Mouse (Mus musculus) lung, postnatal 10 days (tissue): Measurements from ENCODE around the gene Srr.

Experiments
- DNase-seq: peaks from one replicate; pipeline ENCODE4 v3.0.0; 2021

Gene Srr

GRCm38 (mm10) chr11:74902416-74902815 lies 23.3 kb downstream of the Srr start:
- DNase-seq = no peak

- no peak for DNase-seq
Observed at GRCm38 (mm10) chr11:74901555-74901954, 24.2 kb downstream of the Srr start.

- DNase-seq = no peak
Observed at GRCm38 (mm10) chr11:74898517-74898827, 27.3 kb downstream of the Srr start.

- DNase-seq = peak; percentile 95
Observed at GRCm38 (mm10) chr11:74897678-74898516, 27.9 kb downstream of the Srr start, which contains the start of gene Tsr1. TSS of gene Tsr1 (plus strand) at chr11:74898071.

DNA sequence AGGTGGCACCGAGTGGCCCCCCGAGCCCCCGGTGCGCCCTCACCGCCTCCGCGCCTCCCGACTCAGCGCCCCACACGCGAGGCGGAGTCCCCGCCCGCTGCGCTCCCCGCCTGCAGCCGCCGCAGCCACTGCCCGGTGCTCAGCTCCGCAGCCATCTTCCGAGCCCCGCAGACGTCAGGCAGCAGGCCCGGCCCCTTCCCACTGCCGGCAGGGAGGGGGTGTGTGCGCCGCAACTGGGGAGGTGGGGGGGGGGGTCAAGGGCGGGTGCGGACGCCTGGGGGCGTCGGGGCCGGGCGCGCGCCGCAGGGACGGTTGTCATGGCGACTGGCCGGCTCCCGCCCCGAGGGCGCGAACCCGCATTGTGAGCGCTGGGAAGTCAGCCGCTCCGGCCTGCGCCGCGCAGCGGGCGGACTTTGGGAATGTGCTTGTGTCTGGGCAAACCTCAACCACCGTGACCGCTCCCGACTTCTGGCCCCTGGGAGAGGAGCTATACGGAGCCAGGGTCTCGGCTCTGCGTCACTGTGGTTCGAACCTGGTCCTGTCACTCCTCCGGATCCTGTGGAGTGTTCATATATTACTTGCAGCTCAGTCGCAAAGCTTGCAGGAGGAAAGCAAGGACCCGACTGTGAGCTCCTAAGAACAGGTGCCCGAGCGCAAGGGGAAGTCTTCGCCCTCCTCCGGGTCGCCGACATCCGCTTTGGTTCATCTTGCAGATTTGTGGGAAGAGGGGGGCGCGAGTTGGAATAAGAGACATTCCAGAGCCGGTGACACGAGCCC lies 28.7 kb downstream of the Srr start, which contains the start of gene Sgsm2:
Gene Sgsm2, minus strand, starts transcription at position 160 of the 777 bp plus-strand sequence.
- DNase-seq = peak; percentile 66

DNA sequence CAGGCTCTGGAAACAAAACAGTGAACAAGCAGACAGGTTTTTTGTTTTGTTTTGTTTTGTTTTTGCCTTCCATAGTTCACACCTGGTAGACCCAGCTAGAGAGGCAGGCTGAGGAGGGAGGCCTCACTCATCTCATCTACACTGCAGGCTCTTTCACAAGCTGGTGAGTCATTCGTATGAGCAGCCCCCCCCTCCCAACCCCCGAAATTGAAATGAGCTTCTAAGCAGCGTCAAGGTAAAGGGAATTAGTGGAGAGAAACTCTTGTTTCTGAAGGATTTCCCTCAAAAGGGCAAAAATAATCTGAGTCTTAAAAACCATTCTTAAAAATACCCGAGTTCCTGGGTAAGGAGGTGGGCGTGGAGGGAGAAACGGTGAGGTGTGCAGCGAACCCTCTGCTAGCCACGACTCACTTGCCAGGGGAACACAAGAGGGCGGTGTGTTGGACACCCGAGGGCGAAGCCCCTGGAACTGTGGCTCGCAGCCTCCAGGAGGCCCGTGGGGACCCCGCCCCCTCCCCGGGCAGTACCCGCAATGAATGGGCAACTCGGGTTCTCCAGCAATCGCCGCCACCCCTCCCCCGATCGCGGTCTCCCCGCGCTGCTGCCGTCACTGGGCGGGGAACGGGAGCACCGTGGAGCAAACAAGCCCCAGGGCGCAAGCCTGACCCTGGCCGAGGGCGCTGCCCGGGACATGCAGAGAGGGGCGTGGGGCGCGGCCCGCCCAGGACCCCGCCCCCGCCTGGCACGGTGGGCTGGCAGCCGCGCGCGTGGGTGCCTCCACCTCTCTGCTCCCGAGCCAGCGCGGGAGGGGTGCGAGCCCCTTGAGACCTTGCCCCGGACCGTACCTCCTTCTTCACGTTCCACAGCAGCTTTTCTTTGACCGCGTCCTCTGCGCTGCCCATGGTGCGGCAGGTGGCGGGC lies 29.5 kb downstream of the Srr start:
- DNase-seq = peak; percentile 76

DNA sequence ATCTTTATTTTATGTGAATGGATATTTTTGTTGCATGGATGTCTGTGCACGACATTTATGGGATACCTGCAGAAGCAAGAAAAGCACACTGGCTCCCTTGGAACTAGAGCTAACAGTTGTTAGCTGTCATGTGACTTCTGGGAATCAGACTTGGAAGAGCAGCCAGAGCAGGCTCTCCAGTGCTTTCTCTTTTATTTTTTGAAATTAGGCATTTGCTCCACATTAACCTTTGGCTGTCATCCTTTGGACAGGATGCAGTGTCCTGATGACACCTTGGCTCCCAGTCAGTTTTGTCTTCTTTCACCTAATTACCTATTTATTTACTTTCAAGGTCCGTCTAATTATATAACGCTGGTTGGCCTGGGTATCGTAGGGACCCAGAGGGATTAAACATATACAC lies 31.1 kb downstream of the Srr start:
- DNase-seq = no peak

GRCm38 (mm10) chr11:74883098-74883497 lies 42.6 kb downstream of the Srr start:
- no peak for DNase-seq

- no peak for DNase-seq
Observed at GRCm38 (mm10) chr11:74881979-74882378, 43.8 kb downstream of the Srr start.

DNA sequence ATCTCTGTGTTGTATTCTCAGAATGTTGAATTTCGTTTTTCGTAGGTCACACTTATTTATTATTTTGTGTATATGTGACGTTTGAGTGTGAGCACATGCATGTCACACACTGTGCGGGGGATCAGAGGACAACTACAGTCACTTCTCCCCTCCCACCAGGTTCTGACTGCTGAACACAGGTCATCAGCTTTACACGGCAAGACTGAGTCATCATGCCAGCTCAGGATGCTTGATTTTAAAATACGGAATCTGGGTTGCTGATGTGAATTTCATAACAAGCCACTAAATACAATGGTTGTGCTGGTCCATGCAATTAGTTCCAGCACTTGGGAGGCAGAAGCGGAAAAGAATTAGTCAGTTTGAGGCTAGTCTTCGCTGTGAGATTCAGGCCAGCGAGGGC lies 44.7 kb downstream of the Srr start:
- no peak for DNase-seq

GRCm38 (mm10) chr11:74876801-74877200 lies 48.9 kb downstream of the Srr start:
- peak; percentile 77 for DNase-seq

DNA sequence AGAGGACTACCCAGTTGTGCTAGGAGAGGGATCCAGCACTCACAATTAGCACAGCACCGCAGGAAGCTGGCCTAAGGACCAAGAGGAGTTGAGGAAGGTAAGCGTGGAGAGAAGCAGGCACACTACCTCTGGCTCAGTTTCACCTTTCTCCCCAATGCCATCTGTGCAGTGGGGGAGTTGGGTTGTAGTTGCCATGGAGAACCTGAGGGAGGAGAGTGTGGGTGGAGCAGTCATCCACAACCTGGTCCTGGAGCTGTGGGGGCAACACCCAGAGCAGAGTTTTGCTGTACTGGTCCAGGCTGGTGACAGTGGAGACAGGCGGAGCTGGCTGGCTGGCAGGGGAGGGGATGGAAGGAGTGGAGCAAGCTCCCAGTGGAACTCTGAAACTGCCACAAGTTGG lies 51.1 kb downstream of the Srr start:
- DNase-seq = no peak

GRCm38 (mm10) chr11:74870991-74871622 lies 54.6 kb downstream of the Srr start:
- peak; percentile 36 for DNase-seq

GRCm38 (mm10) chr11:74870544-74870943 lies 55.2 kb downstream of the Srr start:
- peak; percentile 31 for DNase-seq

DNA sequence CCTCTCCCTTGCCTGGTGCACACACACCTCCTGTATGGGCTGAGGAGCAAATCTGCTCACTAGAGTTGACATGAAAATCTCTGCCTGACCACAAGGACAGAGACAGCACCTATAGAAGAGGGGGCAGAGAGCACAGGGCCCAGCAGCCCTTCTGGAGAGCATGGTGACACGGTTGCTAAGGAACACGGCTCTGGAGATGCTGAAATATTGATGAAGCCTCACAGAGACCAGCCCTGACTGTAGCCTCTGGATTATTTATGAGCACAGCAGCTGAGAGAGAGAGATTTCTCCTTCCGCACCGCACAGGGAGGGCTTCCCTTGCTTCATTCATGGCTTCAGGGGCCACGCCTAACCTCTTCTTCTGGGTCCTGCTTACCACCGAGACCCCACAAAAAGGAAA lies 56.1 kb downstream of the Srr start:
- DNase-seq = no peak

- DNase-seq = no peak
Observed at GRCm38 (mm10) chr11:74868046-74868760, 57.5 kb downstream of the Srr start.

DNA sequence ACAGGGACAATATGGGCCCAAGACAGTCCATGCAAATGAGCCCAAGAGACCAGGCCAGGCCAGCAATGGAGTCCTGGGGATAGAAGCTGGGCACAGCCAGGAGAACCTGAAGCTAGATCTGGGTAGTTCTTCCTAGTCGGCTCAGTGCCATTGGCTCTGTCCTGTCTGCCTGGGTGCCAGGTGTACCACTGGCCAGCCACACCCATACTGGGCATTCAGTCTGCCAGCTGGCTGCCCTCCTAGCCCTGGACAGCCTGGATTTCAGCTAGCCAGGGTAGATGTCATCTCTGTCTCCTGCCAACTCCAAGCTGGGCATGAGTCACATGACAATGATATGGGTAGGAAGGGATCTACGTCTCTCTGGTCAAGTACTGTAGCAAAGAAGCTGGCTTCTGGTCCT lies 58.6 kb downstream of the Srr start:
- no peak for DNase-seq

DNA sequence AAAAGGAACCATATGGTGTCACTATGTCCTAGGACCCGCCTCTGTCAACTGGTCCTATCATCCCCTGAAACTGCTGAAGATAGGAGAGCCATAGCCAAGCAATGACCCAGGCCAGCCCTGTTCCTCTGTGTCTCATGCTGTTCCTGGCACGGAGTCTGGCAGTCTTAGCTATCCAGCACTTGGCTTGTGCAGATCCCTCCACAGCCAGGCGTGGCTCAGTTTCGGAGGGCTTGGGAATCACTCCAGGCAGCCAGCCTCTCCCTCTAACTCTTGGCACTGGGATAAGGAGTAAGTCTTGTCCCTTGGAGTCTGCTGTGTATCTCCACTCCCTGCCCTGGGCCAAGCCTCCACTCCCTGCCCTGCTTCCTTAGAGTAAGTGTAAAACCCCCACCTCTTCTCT lies 59.1 kb downstream of the Srr start:
- peak; percentile 89 for DNase-seq

DNA sequence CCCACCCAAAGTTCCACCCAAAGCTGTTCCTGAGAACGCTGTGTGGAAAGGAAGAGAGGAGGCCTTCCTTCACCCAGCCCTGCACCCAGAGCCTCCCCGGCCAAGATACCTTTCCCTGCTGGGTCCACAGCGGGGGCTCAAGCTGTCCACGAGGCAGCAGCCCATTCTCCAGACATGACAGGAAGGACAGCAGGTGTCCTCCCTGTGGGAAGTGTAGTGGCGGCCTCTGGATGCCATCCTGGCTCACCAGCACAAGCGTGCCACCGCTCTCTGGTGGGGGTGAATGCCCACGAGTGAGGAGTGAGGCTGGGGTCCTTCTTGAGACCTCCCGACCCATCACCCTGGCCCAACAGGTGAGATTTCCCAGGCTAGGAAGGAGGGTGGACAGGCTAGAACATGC lies 60.5 kb downstream of the Srr start:
- no peak for DNase-seq

DNA sequence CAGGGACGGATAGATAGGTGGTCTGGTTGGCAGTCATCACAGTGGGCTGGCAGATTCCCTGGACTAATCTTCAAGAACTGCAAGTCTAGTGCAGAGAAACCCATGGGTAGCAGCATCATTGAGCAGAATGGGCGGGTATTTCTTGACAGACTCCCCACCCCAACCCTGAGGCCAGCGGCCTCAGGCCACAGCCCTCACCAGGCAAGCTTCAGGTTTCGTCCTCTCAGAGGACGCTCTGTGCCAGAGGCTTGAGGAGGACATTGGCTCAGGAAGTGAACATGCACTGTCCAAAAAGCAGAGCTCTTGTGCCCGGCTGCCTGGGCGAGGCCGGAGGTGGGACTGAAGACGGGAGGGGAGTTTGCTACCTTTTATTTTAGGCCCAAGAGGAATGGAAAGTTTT lies 61.3 kb downstream of the Srr start:
- DNase-seq = no peak

DNA sequence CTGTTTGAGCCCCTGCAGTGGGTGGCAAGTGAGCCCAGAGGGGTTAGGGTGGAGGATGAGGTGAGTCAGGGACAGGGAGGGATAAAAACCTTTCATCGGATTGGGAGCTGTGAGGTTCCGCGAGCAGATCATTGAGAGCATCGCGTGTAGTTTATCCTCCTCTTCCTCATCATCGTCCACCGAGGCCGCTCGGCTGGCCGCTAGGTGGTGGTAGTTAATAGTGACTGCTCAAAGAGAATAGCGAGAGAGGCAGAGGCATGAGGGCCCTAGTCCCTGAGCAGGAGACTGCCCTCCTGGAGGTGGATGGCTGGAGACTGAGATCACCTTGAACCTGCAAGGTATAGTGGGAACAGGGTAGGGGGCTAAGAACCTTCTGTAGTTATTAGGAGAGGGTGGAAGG lies 62.3 kb downstream of the Srr start:
- peak; percentile 50 for DNase-seq

- DNase-seq = no peak
Observed at GRCm38 (mm10) chr11:74862129-74862528, 63.6 kb downstream of the Srr start.
